Comparison of ENCODE assay signal across 7 mouse cellular contexts in genomic region chrX:13846653-13847501, GRCm38 (mm10). TPM values are rescaled to one million over a fixed set of nuclear protein-coding genes. Genes with fewer than 3 reads are reported as not detected.
DNase-seq lines count a peak whose midpoint lies in the region; ATAC-seq and TF ChIP-seq lines count a peak whose summit lies in the region.

No protein-coding gene starts in this region.

- 27% methylated on average over 44 of the region's 59 CpGs for WGBS in embryonic facial prominence, embryonic 13.5 days
- under 1% methylated on average over 33 of the region's 59 CpGs for WGBS in kidney, adult 2 months
- WGBS in limb, embryonic 12.5 days, result 13% methylated on average over 53 of the region's 59 CpGs
- WGBS in midbrain, embryonic 14.5 days, result 20% methylated on average over 58 of the region's 59 CpGs

- TF ChIP-seq POLR2A in kidney, adult 2 months (IDR thresholded peaks at IDR 0.05; ENCODE audit: low read depth, low read length), result no peak

- H3K4me1 ChIP-seq in embryonic facial prominence, embryonic 13.5 days, result no peaks in the 10 kb centered on the region
- no peaks in the 10 kb centered on the region for H3K4me1 ChIP-seq in kidney, adult 2 months (ENCODE audit: control insufficient read depth, insufficient read depth, low read length)
- H3K4me1 ChIP-seq in limb, embryonic 12.5 days (replicated peaks), result no peaks in the 10 kb centered on the region
- peaks cover 4% of the 10 kb centered on the region; the same call in 1 of the 2 replicates for H3K4me1 ChIP-seq in midbrain, embryonic 14.5 days (ENCODE audit: control insufficient read depth, insufficient read depth, low read length)

- H3K27me3 ChIP-seq in embryonic facial prominence, embryonic 13.5 days, result no peaks in the 10 kb centered on the region
- H3K27me3 ChIP-seq in kidney, adult 2 months (replicated peaks; ENCODE audit: control insufficient read depth, insufficient read depth, low read length), result no peaks in the 10 kb centered on the region
- H3K27me3 ChIP-seq in limb, embryonic 12.5 days, result no peaks in the 10 kb centered on the region
- no peaks in the 10 kb centered on the region for H3K27me3 ChIP-seq in midbrain, embryonic 14.5 days (ENCODE audit: control insufficient read depth, insufficient read depth, low read length)

- peak overlapping the region; percentile 79 for H3K9ac ChIP-seq in embryonic facial prominence, embryonic 13.5 days
- peak overlapping the region; percentile 72 for H3K9ac ChIP-seq in limb, embryonic 12.5 days (replicated peaks)
- H3K9ac ChIP-seq in midbrain, embryonic 14.5 days (replicated peaks; ENCODE audit: low read length), result peak overlapping the region; percentile 56

- ATAC-seq in embryonic facial prominence, embryonic 13.5 days (ENCODE audit: insufficient number of reproducible peaks, insufficient read depth, low FRiP score, low TSS enrichment, low read depth), result peak; percentile 96
- ATAC-seq in limb, embryonic 12.5 days (ENCODE audit: insufficient number of reproducible peaks, insufficient read depth, low FRiP score, low TSS enrichment, low read depth), result peak; percentile 95
- peak; percentile 94 for ATAC-seq in midbrain, embryonic 14.5 days (ENCODE audit: low FRiP score, low TSS enrichment)

- H3K4me3 ChIP-seq in embryonic facial prominence, embryonic 13.5 days, result peak overlapping the region; percentile 59
- peak overlapping the region; percentile 96 for H3K4me3 ChIP-seq in kidney, adult 2 months (ENCODE audit: insufficient read depth, low read depth, low read length)
- peak overlapping the region; percentile 55 for H3K4me3 ChIP-seq in limb, embryonic 12.5 days (replicated peaks)
- peak overlapping the region; percentile 55 for H3K4me3 ChIP-seq in midbrain, embryonic 14.5 days (replicated peaks; ENCODE audit: low read depth, low read length)

- H3K4me2 ChIP-seq in embryonic facial prominence, embryonic 13.5 days, result peak overlapping the region; percentile 59
- H3K4me2 ChIP-seq in limb, embryonic 12.5 days, result peak overlapping the region; percentile 56
- H3K4me2 ChIP-seq in midbrain, embryonic 14.5 days (ENCODE audit: low read length), result peak overlapping the region; percentile 51

- no peaks in the 10 kb centered on the region for H3K9me3 ChIP-seq in embryonic facial prominence, embryonic 13.5 days
- H3K9me3 ChIP-seq in limb, embryonic 12.5 days, result no peaks in the 10 kb centered on the region
- H3K9me3 ChIP-seq in midbrain, embryonic 14.5 days (ENCODE audit: control insufficient read depth, low read length), result no peaks in the 10 kb centered on the region

- no peak for TF ChIP-seq CTCF in kidney, adult 2 months (conservative IDR thresholded peaks at IDR 0.05; ENCODE audit: insufficient read depth, insufficient read length, low read depth, low read length)

- H3K36me3 ChIP-seq in embryonic facial prominence, embryonic 13.5 days, result no peaks in the 10 kb centered on the region
- no peaks in the 10 kb centered on the region for H3K36me3 ChIP-seq in kidney, adult 2 months (ENCODE audit: control insufficient read depth, insufficient read depth, low read length)
- H3K36me3 ChIP-seq in limb, embryonic 12.5 days, result no peaks in the 10 kb centered on the region
- no peaks in the 10 kb centered on the region for H3K36me3 ChIP-seq in midbrain, embryonic 14.5 days (ENCODE audit: control insufficient read depth, insufficient read depth, low read length)

- DNase-seq in adrenal gland, postnatal 4 days (ENCODE audit: low spot score in 2 of 2), result peak; percentile 61 to 76
- DNase-seq in heart, adult 18-20 months, result peak; percentile 88 to 93
- peak; percentile 92 for DNase-seq in kidney, adult 2 months
- peak; percentile 95 for DNase-seq in midbrain, embryonic 14.5 days
- peak; percentile 73 for DNase-seq in spleen, adult 12 weeks (ENCODE audit: low spot score)

- H3K27ac ChIP-seq in embryonic facial prominence, embryonic 13.5 days, result peak overlapping the region; percentile 88
- peak overlapping the region; percentile 86 for H3K27ac ChIP-seq in kidney, adult 2 months (ENCODE audit: insufficient read depth, low read depth, low read length)
- peak overlapping the region; percentile 93 for H3K27ac ChIP-seq in limb, embryonic 12.5 days
- peak overlapping the region; percentile 95 for H3K27ac ChIP-seq in midbrain, embryonic 14.5 days (replicated peaks; ENCODE audit: low read depth, low read length)

RNA-seq across cellular contexts. Expression of gene Cask, which starts 4.3 kb away (rescaled TPM):
- 10 to 100 TPM; 47.6 to 48.8 TPM for total RNA-seq in adrenal gland, postnatal 4 days (2021)
- 16.5 and 17.0 TPM in 2 replicates for polyA plus RNA-seq in embryonic facial prominence, embryonic 13.5 days (2015; fragmentation: Nextera tagmentation; extraction: Ambion mirVana)
- total RNA-seq in heart, adult 18-20 months (2021), result 10 to 100 TPM; 13.3 to 13.7 TPM
- polyA plus RNA-seq in kidney, adult 2 months (2012; rRNA removed), result 4.9 and 5.7 TPM in 2 replicates
- polyA plus RNA-seq in limb, embryonic 12.5 days (2016; fragmentation: Nextera tagmentation; extraction: Ambion mirVana), result 12.9 and 14.1 TPM in 2 replicates
- 64.0 and 65.5 TPM in 2 replicates for polyA plus RNA-seq in midbrain, embryonic 14.5 days (2014; fragmentation: Nextera tagmentation; extraction: Ambion mirVana)

Comparison
In these comparisons a context has a peak if more than half of its experiments do, and no peak if none do; other contexts are left out.
1. Peak in every context shown above with its lines: DNase-seq, ATAC-seq, H3K4me3 ChIP-seq and H3K27ac ChIP-seq.